Mouse (Mus musculus) liver, postnatal 0 days (tissue): Measurements from ENCODE around the gene Gm20503.

Source experiments
- CTCF ChIP-seq: sonication (generic); IDR thresholded peaks from 2 replicates; pipeline ENCODE4 v1.5.1; 2016; ENCODE audit warnings: antibody characterized with exemption, low read depth
- EP300 ChIP-seq: IDR thresholded peaks from 2 replicates; pipeline ENCODE4 v1.6.1; 2016; ENCODE audit warnings: antibody characterized with exemption, low read depth, mild to moderate bottlenecking

- TF ChIP-seq EP300 (no peak), CTCF (no peak)
Observed at GRCm38 (mm10) chr4:58963271-58963670, 39.7 kb upstream of the Gm20503 start.
